Mouse (Mus musculus) brain, embryonic 14.5 days (tissue): ENCODE measurements at regions not wholly inside any gene's neighbourhood (a gene's known extent, or its start where the extent isn't known, plus 50 kb on each side); places are given as distances from the start of the nearest gene placed in this dataset.

Experiments used
- DNase-seq: peaks from one replicate; pipeline ENCODE4 v3.0.0-alpha.2; 2011; ENCODE audit warnings: low read depth
- CTCF ChIP-seq: fragments of 200-500 bp; IDR thresholded peaks from 2 replicates; pipeline ENCODE4 v1.5.1; 2012; ENCODE audit warnings: inconsistent platforms, mild to moderate bottlenecking, moderate library complexity, borderline replicate concordance; ENCODE audit not compliant: insufficient read depth, insufficient read length; ENCODE audit errors: extremely low read depth
- POLR2A ChIP-seq: fragments of 200-500 bp; IDR thresholded peaks from 2 replicates; pipeline ENCODE4 v1.6.1; 2012; ENCODE audit warnings: mild to moderate bottlenecking, inconsistent platforms, borderline replicate concordance; ENCODE audit not compliant: poor library complexity, insufficient read depth, insufficient read length, severe bottlenecking; ENCODE audit errors: extremely low read depth

DNA sequence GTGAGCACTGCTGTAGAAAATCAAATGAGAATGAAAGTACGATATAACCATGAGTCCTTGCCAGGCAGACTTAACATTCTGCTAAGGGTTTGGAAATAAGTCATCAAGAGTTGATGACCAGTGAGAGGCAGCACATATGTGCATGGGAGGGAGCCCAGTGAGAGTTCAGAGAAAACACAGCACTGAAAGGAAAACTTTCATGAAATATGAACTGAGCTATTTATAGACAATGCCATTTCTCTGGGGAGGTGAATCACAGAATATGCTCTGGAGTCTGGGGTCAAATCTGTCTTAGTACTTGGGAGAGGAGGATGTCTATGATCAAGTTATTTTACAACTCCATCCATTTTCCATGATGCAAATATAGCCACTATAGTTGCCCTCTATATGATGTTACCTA lies 579.4 kb upstream of the Isx start:
- no peak for DNase-seq
- TF ChIP-seq CTCF (no peak), POLR2A (no peak)

DNA sequence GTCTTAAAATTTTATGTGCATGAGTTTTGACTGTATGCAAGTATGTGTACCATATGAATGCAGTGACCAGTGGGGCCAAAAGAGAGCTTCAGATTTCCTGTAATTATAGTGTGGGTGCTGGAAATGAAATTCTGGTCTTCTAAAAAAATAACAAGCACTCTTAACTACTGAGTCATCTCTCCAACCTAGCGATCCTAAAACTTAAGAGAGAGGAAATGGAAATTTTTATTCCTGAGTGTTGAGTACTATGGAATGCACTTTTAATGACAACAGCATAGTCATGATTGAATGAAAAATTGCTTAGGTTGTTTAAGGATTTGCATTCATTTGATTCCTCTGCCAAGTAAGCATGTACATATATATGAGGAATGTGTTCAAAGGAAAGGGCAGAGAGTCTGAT lies 575.3 kb upstream of the Isx start:
- TF ChIP-seq POLR2A (no peak), CTCF (no peak)
- DNase-seq: no peak

DNA sequence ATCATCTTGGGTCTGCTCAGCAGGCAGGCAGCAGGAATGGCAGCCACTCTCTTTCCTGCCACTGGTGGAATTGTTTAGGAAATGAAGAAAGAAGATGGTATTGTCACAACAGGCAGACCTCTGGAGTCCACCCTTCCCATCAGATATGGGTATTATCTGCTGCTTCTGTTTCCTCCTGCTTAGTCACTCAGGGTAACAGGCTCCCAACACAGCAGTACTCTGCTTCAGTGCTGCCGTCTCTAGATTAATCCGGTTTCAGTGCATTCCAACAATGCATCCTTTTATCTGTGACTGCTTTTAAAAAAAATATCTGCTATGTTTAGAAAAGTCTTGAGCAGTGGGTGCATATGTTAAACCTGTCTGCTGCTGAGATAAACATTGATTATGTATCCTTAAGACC lies 563.2 kb upstream of the Isx start:
- peak; percentile 10 for DNase-seq
- no peak for TF ChIP-seq POLR2A
- TF ChIP-seq CTCF: no peak

DNA sequence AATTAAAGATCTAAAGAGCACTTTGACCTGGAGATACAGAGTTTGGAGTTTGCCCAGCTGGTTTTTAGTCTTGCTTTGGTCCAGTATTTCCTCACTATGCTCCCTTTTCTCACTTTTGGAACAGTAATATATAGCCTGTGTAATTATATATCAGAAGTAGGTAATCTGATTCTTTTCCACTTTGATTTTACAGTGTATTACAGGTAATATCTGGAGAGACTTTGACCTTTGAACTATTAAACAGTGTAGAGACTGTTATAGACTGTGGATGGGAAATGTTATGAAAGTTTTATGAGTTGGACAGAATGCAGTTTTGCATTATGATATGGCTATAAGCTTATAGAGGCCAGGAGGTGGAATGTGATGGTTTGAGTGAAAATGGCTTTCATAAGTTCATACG lies 557.6 kb upstream of the Isx start:
- no peak for DNase-seq
- TF ChIP-seq POLR2A (no peak), CTCF (no peak)

DNA sequence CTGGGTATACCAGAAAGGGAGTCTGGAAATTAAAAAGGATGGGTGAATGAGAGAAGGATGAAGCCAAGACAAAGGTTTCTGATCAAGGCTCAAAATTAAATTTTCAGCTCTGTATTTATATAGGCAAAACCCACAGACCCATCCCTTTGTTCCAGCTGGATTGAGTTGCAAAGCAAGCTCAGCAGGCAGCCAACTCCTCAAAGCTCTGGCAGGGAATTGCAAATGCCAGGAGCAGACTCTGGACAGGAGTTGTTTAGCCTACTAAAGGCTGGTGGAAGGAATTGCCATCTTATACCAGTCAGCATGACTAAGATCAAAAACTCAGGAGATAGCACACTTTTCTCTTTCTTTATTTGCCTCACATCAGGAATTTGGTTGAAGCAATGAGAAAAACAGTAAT lies 545.5 kb upstream of the Isx start:
- DNase-seq: peak; percentile 17
- no peak for TF ChIP-seq CTCF
- TF ChIP-seq POLR2A: no peak

DNA sequence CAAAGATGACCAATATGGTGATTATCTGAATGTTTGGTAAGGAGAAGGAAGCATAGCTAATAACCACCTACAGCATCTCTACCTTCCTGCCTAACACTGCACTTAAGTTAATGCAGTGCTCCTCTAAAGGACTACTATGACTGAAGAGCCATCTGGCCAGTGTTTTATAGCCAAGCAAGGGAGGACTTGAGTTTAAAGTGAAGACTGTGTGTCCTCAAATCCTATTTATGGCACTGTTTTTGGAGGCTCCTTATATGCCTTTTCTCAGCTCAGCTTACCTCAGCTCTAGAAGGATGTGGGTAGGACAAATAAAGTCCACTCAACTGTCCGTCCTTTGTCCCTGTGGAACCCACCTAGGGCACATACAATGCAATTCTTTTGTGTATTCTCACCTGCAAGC lies 529.0 kb upstream of the Isx start:
- TF ChIP-seq CTCF: no peak
- TF ChIP-seq POLR2A: no peak

More for the DNA sequence above, 529.0 kb upstream of the Isx start:
- no peak for DNase-seq
